Mouse (Mus musculus) cerebellum, adult 2 months (tissue): ENCODE measurements around the gene Rbfox1.

Experiments
- CTCF ChIP-seq: fragments of 200-500 bp; IDR thresholded peaks from 2 replicates; pipeline ENCODE4 v1.5.1; 2011; ENCODE audit warnings: low read depth, mild to moderate bottlenecking, control low read depth, low read length, moderate library complexity, borderline replicate concordance; ENCODE audit not compliant: insufficient read depth
- POLR2A ChIP-seq: fragments of 200-500 bp; IDR thresholded peaks from 2 replicates; pipeline ENCODE4 v1.6.1; 2011; ENCODE audit warnings: low read length, control low read depth, borderline replicate concordance; ENCODE audit not compliant: insufficient read depth

GRCm38 (mm10) chr16:6396676-6397409, 511.7 kb downstream of the Rbfox1 start:
- TF ChIP-seq CTCF: no peak
- no peak for TF ChIP-seq POLR2A
